Comparison of ENCODE assay signal across 18 mouse cellular contexts in genomic region chr10:96015738-96016137, GRCm38 (mm10).
DNase-seq lines count a peak whose midpoint lies in the region; ATAC-seq and TF ChIP-seq lines count a peak whose summit lies in the region.
"Had no signal": no experiment of that assay in that cellular context is flagged by ENCODE, and none has a peak within 500 bp of the region (broad histone marks: within the 10 kb centered on the region; RNA-seq: fewer than 3 reads in every experiment).

No protein-coding gene starts in this region.

- peak; percentile 52 for ATAC-seq in G1E (ENCODE audit: extremely low read depth, insufficient number of reproducible peaks, low FRiP score, poor library complexity, severe bottlenecking)
- ATAC-seq in megakaryocyte progenitor cell, adult 5-6 weeks (replicated peaks; ENCODE audit: poor library complexity) = peak; percentile 98
- ATAC-seq in midbrain, embryonic 16.5 days = no peak
- no peak for ATAC-seq in forebrain, embryonic 14.5 days
- no peak for ATAC-seq in erythroblast, adult 5-6 weeks (replicated peaks; ENCODE audit: low FRiP score, poor library complexity, severe bottlenecking)
- ATAC-seq: forebrain, embryonic 15.5 days; intestine, embryonic 15.5 days had no signal

- no peak overlapping the region for H3K4me3 ChIP-seq in G1E (ENCODE audit: low read depth, low read length)
- no peak overlapping the region for H3K4me3 ChIP-seq in midbrain, embryonic 16.5 days (ENCODE audit: low read depth, low read length)
- H3K4me3 ChIP-seq in forebrain, embryonic 14.5 days (ENCODE audit: low read depth, low read length) = no peak overlapping the region
- H3K4me3 ChIP-seq: embryonic facial prominence, embryonic 12.5 days; forebrain, embryonic 15.5 days; heart, embryonic 10.5 days; intestine, embryonic 15.5 days; limb, embryonic 10.5 days; liver, embryonic 15.5 days had no signal

- no peaks in the 10 kb centered on the region for H3K9me3 ChIP-seq in G1E (replicated peaks)
- no peaks in the 10 kb centered on the region for H3K9me3 ChIP-seq in midbrain, embryonic 16.5 days (replicated peaks; ENCODE audit: control insufficient read depth, low read length, poor library complexity, severe bottlenecking)
- H3K9me3 ChIP-seq in forebrain, embryonic 14.5 days (replicated peaks; ENCODE audit: control insufficient read depth, low read length) = no peaks in the 10 kb centered on the region
- H3K9me3 ChIP-seq: embryonic facial prominence, embryonic 12.5 days; forebrain, embryonic 15.5 days; heart, embryonic 10.5 days; intestine, embryonic 15.5 days; limb, embryonic 10.5 days; liver, embryonic 15.5 days had no signal

- DNase-seq in CD4-positive helper T cell, adult 2 months (ENCODE audit: low read depth, low spot score) = peak; percentile 64
- DNase-seq in G1E (ENCODE audit: low spot score) = no peak
- peak; percentile 25 for DNase-seq in c-Kit-positive CD71-negative TER-119-negative erythroid progenitor cells, embryonic 14.5 days (ENCODE audit: low read depth)
- no peak for DNase-seq in forebrain, embryonic 14.5 days (ENCODE audit: low spot score)
- DNase-seq: adrenal gland, adult 8-10 months; cerebellum, postnatal 10 days; kidney, postnatal 10 days; right cerebral cortex, postnatal 14 days; thymus, adult 18-20 months had no signal

- no peak for TF ChIP-seq CTCF in G1E (IDR thresholded peaks at IDR 0.05; ENCODE audit: low read depth, low read length)

- no peak overlapping the region for H3K9ac ChIP-seq in midbrain, embryonic 16.5 days (ENCODE audit: low read depth, low read length)
- H3K9ac ChIP-seq in forebrain, embryonic 14.5 days (ENCODE audit: low read length) = no peak overlapping the region
- H3K9ac ChIP-seq: embryonic facial prominence, embryonic 12.5 days; forebrain, embryonic 15.5 days; intestine, embryonic 15.5 days; liver, embryonic 15.5 days had no signal

- no peak overlapping the region for H3K4me2 ChIP-seq in midbrain, embryonic 16.5 days (ENCODE audit: low read length)
- no peak overlapping the region for H3K4me2 ChIP-seq in forebrain, embryonic 14.5 days (ENCODE audit: low read length)
- H3K4me2 ChIP-seq: embryonic facial prominence, embryonic 12.5 days; forebrain, embryonic 15.5 days; intestine, embryonic 15.5 days; liver, embryonic 15.5 days had no signal

- H3K4me1 ChIP-seq in G1E (ENCODE audit: insufficient read depth, low read depth, low read length) = no peaks in the 10 kb centered on the region
- H3K4me1 ChIP-seq in midbrain, embryonic 16.5 days (ENCODE audit: control insufficient read depth, insufficient read depth, low read length) = no peaks in the 10 kb centered on the region
- H3K4me1 ChIP-seq in forebrain, embryonic 14.5 days (ENCODE audit: control insufficient read depth, insufficient read depth, low read length) = no peaks in the 10 kb centered on the region
- H3K4me1 ChIP-seq: embryonic facial prominence, embryonic 12.5 days; forebrain, embryonic 15.5 days; heart, embryonic 10.5 days; intestine, embryonic 15.5 days; limb, embryonic 10.5 days; liver, embryonic 15.5 days had no signal

- no peak overlapping the region for H3K27ac ChIP-seq in midbrain, embryonic 16.5 days (ENCODE audit: low read length)
- H3K27ac ChIP-seq in forebrain, embryonic 14.5 days (ENCODE audit: low read depth, low read length) = no peak overlapping the region
- H3K27ac ChIP-seq: embryonic facial prominence, embryonic 12.5 days; forebrain, embryonic 15.5 days; heart, embryonic 10.5 days; intestine, embryonic 15.5 days; limb, embryonic 10.5 days; liver, embryonic 15.5 days had no signal

- no peaks in the 10 kb centered on the region for H3K27me3 ChIP-seq in G1E (ENCODE audit: insufficient read depth, low read length)
- H3K27me3 ChIP-seq in midbrain, embryonic 16.5 days (ENCODE audit: control insufficient read depth, insufficient read depth, low read depth, low read length) = no peaks in the 10 kb centered on the region
- H3K27me3 ChIP-seq in forebrain, embryonic 14.5 days (replicated peaks; ENCODE audit: control insufficient read depth, insufficient read depth, low read length) = no peaks in the 10 kb centered on the region
- H3K27me3 ChIP-seq: embryonic facial prominence, embryonic 12.5 days; forebrain, embryonic 15.5 days; intestine, embryonic 15.5 days; liver, embryonic 15.5 days had no signal

- peaks cover 63% of the 10 kb centered on the region for H3K36me3 ChIP-seq in G1E (replicated peaks)
- H3K36me3 ChIP-seq in midbrain, embryonic 16.5 days (ENCODE audit: control insufficient read depth, insufficient read depth, low read length) = peaks cover 23% of the 10 kb centered on the region
- peaks cover 29% of the 10 kb centered on the region for H3K36me3 ChIP-seq in forebrain, embryonic 14.5 days (ENCODE audit: control insufficient read depth, insufficient read depth, low read length)

Comparison
In these comparisons a context has a peak if more than half of its experiments do, and no peak if none do; other contexts are left out.
1. DNase-seq: peak in CD4-positive helper T cell, adult 2 months (single experiment) and c-Kit-positive CD71-negative TER-119-negative erythroid progenitor cells, embryonic 14.5 days (single experiment); none in G1E (single experiment) and forebrain, embryonic 14.5 days (single experiment).
2. ATAC-seq: peak in G1E (single experiment) and megakaryocyte progenitor cell, adult 5-6 weeks (single experiment); none in midbrain, embryonic 16.5 days (single experiment), forebrain, embryonic 14.5 days (single experiment) and erythroblast, adult 5-6 weeks (single experiment).